Comparison of ENCODE assay signal across 9 mouse cellular contexts in genomic region chr11:111537654-111538053, GRCm38 (mm10).
DNase-seq lines count a peak whose midpoint lies in the region; ATAC-seq and TF ChIP-seq lines count a peak whose summit lies in the region.
"Had no signal": no experiment of that assay in that cellular context is flagged by ENCODE, and none has a peak within 500 bp of the region (broad histone marks: within the 10 kb centered on the region; RNA-seq: fewer than 3 reads in every experiment).

No protein-coding gene starts in this region.

- no peak overlapping the region for H3K4me3 ChIP-seq in intestine, embryonic 14.5 days (ENCODE audit: low read depth, low read length)
- H3K4me3 ChIP-seq in intestine, embryonic 15.5 days (replicated peaks), result no peak overlapping the region
- H3K4me3 ChIP-seq in ES-E14 (ENCODE audit: insufficient read depth in 1 of 2, low read depth in 1 of 2, low read length in 2 of 2, poor library complexity in 1 of 2, severe bottlenecking in 1 of 2), result no peak overlapping the region
- H3K4me3 ChIP-seq in embryonic facial prominence, embryonic 11.5 days (ENCODE audit: low read depth, low read length), result no peak overlapping the region
- no peak overlapping the region for H3K4me3 ChIP-seq in lung, postnatal 0 days (ENCODE audit: low read depth, low read length)
- H3K4me3 ChIP-seq in stomach, postnatal 0 days (ENCODE audit: low read depth, low read length), result no peak overlapping the region
- H3K4me3 ChIP-seq: embryonic facial prominence, embryonic 15.5 days had no signal

- no peaks in the 10 kb centered on the region for H3K9me3 ChIP-seq in intestine, embryonic 14.5 days (ENCODE audit: control insufficient read depth, low read length)
- H3K9me3 ChIP-seq in intestine, embryonic 15.5 days, result no peaks in the 10 kb centered on the region
- H3K9me3 ChIP-seq in ES-E14 (ENCODE audit: control insufficient read depth, insufficient read depth, low read depth, low read length), result no peaks in the 10 kb centered on the region
- no peaks in the 10 kb centered on the region for H3K9me3 ChIP-seq in embryonic facial prominence, embryonic 11.5 days (replicated peaks; ENCODE audit: control insufficient read depth, low read length)
- H3K9me3 ChIP-seq in lung, postnatal 0 days (ENCODE audit: low read length), result no peaks in the 10 kb centered on the region
- no peaks in the 10 kb centered on the region for H3K9me3 ChIP-seq in stomach, postnatal 0 days (ENCODE audit: control insufficient read depth, low read length)
- H3K9me3 ChIP-seq: embryonic facial prominence, embryonic 15.5 days had no signal

- 34% methylated on average over 3 of the region's 3 CpGs for WGBS in intestine, embryonic 14.5 days
- 23% methylated on average over 3 of the region's 3 CpGs for WGBS in intestine, embryonic 15.5 days
- 34% methylated on average over 3 of the region's 3 CpGs for WGBS in embryonic facial prominence, embryonic 11.5 days
- WGBS in large intestine, adult 2 months, result 10% methylated on average over 3 of the region's 3 CpGs
- 20% methylated on average over 3 of the region's 3 CpGs for WGBS in lung, postnatal 0 days
- WGBS in stomach, postnatal 0 days, result 20% methylated on average over 3 of the region's 3 CpGs

- TF ChIP-seq EP300 in lung, postnatal 0 days (IDR thresholded peaks at IDR 0.05), result no peak
- no peak for TF ChIP-seq EP300 in stomach, postnatal 0 days (optimal IDR thresholded peaks at IDR 0.05)

- ATAC-seq in intestine, embryonic 14.5 days (replicated peaks; ENCODE audit: low FRiP score, low TSS enrichment, low read depth), result no peak
- no peak for ATAC-seq in intestine, embryonic 15.5 days
- ATAC-seq in embryonic facial prominence, embryonic 11.5 days (replicated peaks; ENCODE audit: insufficient number of reproducible peaks, low FRiP score, low TSS enrichment, low read depth), result no peak
- ATAC-seq in lung, postnatal 0 days, result no peak
- ATAC-seq in stomach, postnatal 0 days (ENCODE audit: low FRiP score, low TSS enrichment), result no peak

- no peak overlapping the region for H3K27ac ChIP-seq in intestine, embryonic 14.5 days (ENCODE audit: low read depth)
- H3K27ac ChIP-seq in intestine, embryonic 15.5 days, result no peak overlapping the region
- no peak overlapping the region for H3K27ac ChIP-seq in ES-E14 (ENCODE audit: insufficient read depth, low read depth, low read length, poor library complexity, severe bottlenecking)
- no peak overlapping the region for H3K27ac ChIP-seq in embryonic facial prominence, embryonic 11.5 days (replicated peaks; ENCODE audit: low read depth, low read length)
- no peak overlapping the region for H3K27ac ChIP-seq in lung, postnatal 0 days (ENCODE audit: low read length)
- no peak overlapping the region for H3K27ac ChIP-seq in stomach, postnatal 0 days (replicated peaks)
- H3K27ac ChIP-seq: embryonic facial prominence, embryonic 15.5 days had no signal

- peaks cover 6% of the 10 kb centered on the region; the same call in 1 of the 2 replicates for H3K27me3 ChIP-seq in intestine, embryonic 14.5 days (replicated peaks; ENCODE audit: control insufficient read depth, insufficient read depth, low read length)
- H3K27me3 ChIP-seq in intestine, embryonic 15.5 days (replicated peaks), result no peaks in the 10 kb centered on the region
- no peaks in the 10 kb centered on the region for H3K27me3 ChIP-seq in embryonic facial prominence, embryonic 11.5 days (ENCODE audit: control insufficient read depth, insufficient read depth, low read length)
- H3K27me3 ChIP-seq in lung, postnatal 0 days (replicated peaks; ENCODE audit: insufficient read depth, low read length), result no peaks in the 10 kb centered on the region
- H3K27me3 ChIP-seq in stomach, postnatal 0 days (ENCODE audit: control insufficient read depth, insufficient read depth, low read length), result no peaks in the 10 kb centered on the region

- no peak overlapping the region for H3K9ac ChIP-seq in intestine, embryonic 14.5 days (ENCODE audit: low read length)
- H3K9ac ChIP-seq in intestine, embryonic 15.5 days, result no peak overlapping the region
- H3K9ac ChIP-seq in ES-E14 (ENCODE audit: insufficient read depth, low read depth, low read length, poor library complexity, severe bottlenecking), result no peak overlapping the region
- H3K9ac ChIP-seq in embryonic facial prominence, embryonic 11.5 days (replicated peaks; ENCODE audit: low read length), result no peak overlapping the region
- no peak overlapping the region for H3K9ac ChIP-seq in lung, postnatal 0 days (replicated peaks; ENCODE audit: low read depth)
- no peak overlapping the region for H3K9ac ChIP-seq in stomach, postnatal 0 days (ENCODE audit: low read length)
- H3K9ac ChIP-seq: embryonic facial prominence, embryonic 15.5 days had no signal

- no peaks in the 10 kb centered on the region for H3K4me1 ChIP-seq in intestine, embryonic 14.5 days (replicated peaks; ENCODE audit: control insufficient read depth, insufficient read depth, low read length)
- H3K4me1 ChIP-seq in intestine, embryonic 15.5 days (replicated peaks), result no peaks in the 10 kb centered on the region
- no peaks in the 10 kb centered on the region for H3K4me1 ChIP-seq in ES-E14 (ENCODE audit: control insufficient read depth in 2 of 2, insufficient read depth in 2 of 2, low read length in 2 of 2, poor library complexity in 1 of 2)
- H3K4me1 ChIP-seq in embryonic facial prominence, embryonic 11.5 days (ENCODE audit: control insufficient read depth, insufficient read depth, low read length), result no peaks in the 10 kb centered on the region
- 0 out of 2 replicates have a peak, but pooled peaks cover 4% of the 10 kb centered on the region for H3K4me1 ChIP-seq in lung, postnatal 0 days (ENCODE audit: insufficient read depth, low read depth, low read length)
- H3K4me1 ChIP-seq in stomach, postnatal 0 days (replicated peaks; ENCODE audit: control insufficient read depth, insufficient read depth), result no peaks in the 10 kb centered on the region
- H3K4me1 ChIP-seq: embryonic facial prominence, embryonic 15.5 days had no signal

- H3K4me2 ChIP-seq in intestine, embryonic 14.5 days (ENCODE audit: low read length), result no peak overlapping the region
- no peak overlapping the region for H3K4me2 ChIP-seq in intestine, embryonic 15.5 days (replicated peaks)
- H3K4me2 ChIP-seq in embryonic facial prominence, embryonic 11.5 days (ENCODE audit: low read depth, low read length), result no peak overlapping the region
- no peak overlapping the region for H3K4me2 ChIP-seq in lung, postnatal 0 days (replicated peaks; ENCODE audit: low read depth, low read length)
- H3K4me2 ChIP-seq in stomach, postnatal 0 days (replicated peaks; ENCODE audit: low read depth), result no peak overlapping the region
- H3K4me2 ChIP-seq: embryonic facial prominence, embryonic 15.5 days had no signal

- TF ChIP-seq CTCF in lung, postnatal 0 days (IDR thresholded peaks at IDR 0.05), result peak; percentile 85
- peak; percentile 90 for TF ChIP-seq CTCF in stomach, postnatal 0 days (IDR thresholded peaks at IDR 0.05; ENCODE audit: low read depth)

- in situ Hi-C loops in ES-E14 (cut with MboI; ENCODE audit: low sequenced_read_pairs in 2 of 2, unreplicated experiment in 2 of 2), result loop anchor here (10.0 to 25.0 kb wide), 2 partner anchors 1625 to 1627 kb away; no protein-coding TSS in a partner anchor

- DNase-seq in intestine, embryonic 14.5 days (ENCODE audit: low spot score), result peak; percentile 82
- DNase-seq in ES-E14 (ENCODE audit: low read depth, low spot score), result peak; percentile 38
- peak; percentile 45 to 62 for DNase-seq in adrenal gland, postnatal 36 days
- peak; percentile 84 for DNase-seq in embryonic facial prominence, embryonic 11.5 days (ENCODE audit: low spot score)
- peak; percentile 27 for DNase-seq in large intestine, adult 2 months (ENCODE audit: low read depth, low spot score)
- DNase-seq in lung, postnatal 0 days (ENCODE audit: low spot score), result peak; percentile 58
- peak; percentile 58 for DNase-seq in stomach, postnatal 0 days (ENCODE audit: low spot score)

- H3K36me3 ChIP-seq in intestine, embryonic 14.5 days (ENCODE audit: control insufficient read depth, insufficient read depth, low read length), result no peaks in the 10 kb centered on the region
- H3K36me3 ChIP-seq in intestine, embryonic 15.5 days, result no peaks in the 10 kb centered on the region
- H3K36me3 ChIP-seq in ES-E14 (ENCODE audit: control insufficient read depth, insufficient read depth, low read length, poor library complexity, severe bottlenecking), result no peaks in the 10 kb centered on the region
- H3K36me3 ChIP-seq in embryonic facial prominence, embryonic 11.5 days (replicated peaks; ENCODE audit: control insufficient read depth, insufficient read depth, low read depth, low read length), result no peaks in the 10 kb centered on the region
- H3K36me3 ChIP-seq in lung, postnatal 0 days (ENCODE audit: insufficient read depth, low read length), result no peaks in the 10 kb centered on the region
- no peaks in the 10 kb centered on the region for H3K36me3 ChIP-seq in stomach, postnatal 0 days (ENCODE audit: control insufficient read depth, insufficient read depth, low read length)
- H3K36me3 ChIP-seq: embryonic facial prominence, embryonic 15.5 days had no signal

TF ChIP-seq in ES-E14, 5 proteins besides CTCF, POLR2A, EP300 and RAD21:
- no peak for TF ChIP-seq ZC3H11A (IDR thresholded peaks at IDR 0.05; ENCODE audit: borderline replicate concordance, low read depth, low read length)
- TF ChIP-seq HCFC1 (IDR thresholded peaks at IDR 0.05; ENCODE audit: borderline replicate concordance, insufficient read depth, low read length), result no peak
- TF ChIP-seq CHD2 (IDR thresholded peaks at IDR 0.05; ENCODE audit: low read depth, low read length), result no peak
- no peak for TF ChIP-seq MAFK (IDR thresholded peaks at IDR 0.05; ENCODE audit: insufficient read depth, low read depth, low read length)
- no peak for TF ChIP-seq ZNF384 (IDR thresholded peaks at IDR 0.05; ENCODE audit: low read depth, low read length)

Comparison
In these comparisons a context has a peak if more than half of its experiments do, and no peak if none do; other contexts are left out.
1. DNase-seq: peak in every context shown above with its lines; median percentile 84 in embryonic facial prominence, embryonic 11.5 days; 82 in intestine, embryonic 14.5 days; 58 in lung, postnatal 0 days; 58 in stomach, postnatal 0 days; 54 in adrenal gland, postnatal 36 days; 38 in ES-E14; 27 in large intestine, adult 2 months.